Mouse (Mus musculus) layer of hippocampus, adult 2 months (tissue): ENCODE measurements around the gene Slain2. TPM values are rescaled to one million over a fixed set of nuclear protein-coding genes. Genes with fewer than 3 reads are reported as not detected.
A peak's percentile ranks its signal among the peaks of the same experiment; 100 is the strongest.

Experiments
- DNase-seq, 2 experiments: peaks; one replicate each; pipeline ENCODE4 v3.0.0; 2022; ENCODE audit warnings: low spot score in 2 of 2
- H3K27ac ChIP-seq: fragments of 200-600 bp; 2 replicates; pipeline ENCODE4 v1.8.1; 2022
- H3K4me3 ChIP-seq: fragments of 200-600 bp; 2 replicates; pipeline ENCODE4 v1.8.1; 2022; ENCODE audit warnings: mild to moderate bottlenecking
- CTCF ChIP-seq: fragments of 200-600 bp; conservative IDR thresholded peaks from 2 replicates; pipeline ENCODE4 v1.8.1; 2022; ENCODE audit warnings: antibody characterized with exemption, mild to moderate bottlenecking, moderate library complexity
- total RNA-seq, 2 experiments: library from RNA; stranded (reverse); gene quantifications; 2 replicates each; pipeline ENCODE4 v1.2.3; 2021

Gene Slain2
- total RNA-seq, 2 experiments from 2014 or later: 23.3 to 24.0 TPM

DNA sequence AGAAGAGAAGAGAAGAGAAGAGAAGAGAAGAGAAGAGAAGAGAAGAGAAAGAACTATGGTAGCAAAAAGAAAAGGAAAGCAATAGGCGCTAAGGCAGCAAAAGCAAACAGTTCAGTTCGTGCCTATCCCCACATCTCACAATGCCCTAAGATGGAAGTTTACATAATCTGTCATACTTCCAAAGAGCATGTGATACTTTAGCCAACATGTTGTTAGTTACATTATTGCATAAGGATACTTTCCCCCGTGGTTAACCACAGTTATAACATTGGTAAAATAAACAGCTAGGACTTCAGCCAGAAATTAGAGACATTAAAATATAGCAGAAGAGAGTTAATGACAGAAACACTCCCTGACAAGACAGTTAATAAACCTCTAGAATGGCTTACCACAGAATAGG is 30.4 kb upstream of the Slain2 start:
- TF ChIP-seq CTCF: no peak
- Histone ChIP-seq H3K4me3 (no peak overlapping the region), H3K27ac (no peak overlapping the region)
- no peak for DNase-seq

DNA sequence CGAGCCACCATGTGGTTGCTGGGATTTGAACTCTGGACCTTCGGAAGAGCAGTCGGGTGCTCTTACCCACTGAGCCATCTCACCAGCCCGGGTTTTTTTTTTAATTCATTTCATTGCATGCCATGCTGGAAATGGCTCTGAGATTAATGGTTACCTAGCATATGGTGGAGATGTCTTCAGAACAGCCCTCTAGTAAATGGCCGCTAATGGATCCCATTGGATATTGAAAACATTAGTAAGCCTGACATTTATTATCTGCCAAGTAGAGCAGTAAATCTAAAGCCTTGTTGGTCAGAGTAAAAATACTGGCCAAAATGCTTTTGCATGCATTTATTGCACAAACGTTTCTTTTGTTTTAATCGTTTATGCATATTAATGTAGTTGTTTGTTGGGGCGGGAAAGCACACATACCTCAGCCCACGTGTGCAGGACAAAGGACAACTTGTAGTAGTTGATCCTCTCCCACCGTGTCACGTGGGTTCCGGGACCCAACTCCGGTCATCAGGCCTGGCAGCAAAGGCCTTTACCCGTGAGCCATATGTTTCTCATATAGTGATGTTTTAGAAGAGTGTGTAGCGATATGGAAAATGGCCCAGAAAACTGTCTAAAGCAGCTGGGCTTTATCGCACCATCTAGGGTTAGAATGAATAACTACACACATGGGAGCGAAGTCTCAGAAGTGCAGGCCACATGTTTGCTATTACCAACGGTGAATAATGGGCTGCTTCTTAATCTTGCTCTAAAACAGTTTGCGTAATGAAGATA is 27.5 kb upstream of the Slain2 start:
- H3K27ac ChIP-seq: no peak overlapping the region
- no peak for TF ChIP-seq CTCF
- DNase-seq: no peak
- no peak overlapping the region for H3K4me3 ChIP-seq

DNA sequence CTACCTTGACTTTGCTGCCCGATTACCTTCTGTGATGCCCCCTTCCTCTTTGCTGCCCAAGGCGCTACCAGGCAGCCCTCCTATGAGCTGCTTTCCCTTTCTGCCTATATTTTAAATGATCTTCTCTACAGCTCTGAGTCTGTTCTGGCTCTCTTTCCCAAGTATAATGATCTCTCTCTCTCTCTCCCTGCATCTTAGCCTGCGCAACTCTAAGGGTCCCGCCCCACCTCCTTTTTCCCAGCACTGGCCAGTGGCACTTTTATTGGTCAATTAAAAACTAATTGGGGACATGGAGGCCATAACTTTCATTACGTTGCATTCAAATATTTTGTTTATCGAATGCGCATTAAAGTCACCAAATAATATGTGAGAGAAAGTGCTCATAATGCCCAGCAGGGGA is 25.8 kb upstream of the Slain2 start:
- peak; percentile 19 for TF ChIP-seq CTCF
- Histone ChIP-seq H3K4me3 (no peak overlapping the region), H3K27ac (no peak overlapping the region)
- DNase-seq: no peak

DNA sequence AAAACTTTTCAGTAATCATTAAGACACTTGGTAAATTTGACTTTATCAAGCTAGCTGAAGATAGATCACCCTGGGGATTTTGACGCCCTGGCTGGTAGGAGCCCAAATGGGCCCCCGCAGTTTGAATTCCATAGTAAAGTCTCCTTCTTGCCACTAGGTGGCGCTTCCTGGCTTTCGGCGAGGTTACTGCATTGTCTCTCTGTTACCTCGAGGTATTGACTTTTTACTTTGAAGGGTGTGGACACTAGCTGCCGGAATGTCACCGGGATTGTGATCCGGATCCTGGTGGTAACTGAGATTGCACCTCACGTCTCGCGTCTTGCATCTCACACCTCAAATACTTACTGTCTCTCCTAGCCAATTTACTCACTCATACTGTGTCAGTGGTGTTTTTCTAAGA is 22.6 kb upstream of the Slain2 start:
- peak in 1 of 2 experiments; percentile 58 for DNase-seq
- no peak overlapping the region for H3K4me3 ChIP-seq
- H3K27ac ChIP-seq: no peak overlapping the region
- TF ChIP-seq CTCF: peak; percentile 93

DNA sequence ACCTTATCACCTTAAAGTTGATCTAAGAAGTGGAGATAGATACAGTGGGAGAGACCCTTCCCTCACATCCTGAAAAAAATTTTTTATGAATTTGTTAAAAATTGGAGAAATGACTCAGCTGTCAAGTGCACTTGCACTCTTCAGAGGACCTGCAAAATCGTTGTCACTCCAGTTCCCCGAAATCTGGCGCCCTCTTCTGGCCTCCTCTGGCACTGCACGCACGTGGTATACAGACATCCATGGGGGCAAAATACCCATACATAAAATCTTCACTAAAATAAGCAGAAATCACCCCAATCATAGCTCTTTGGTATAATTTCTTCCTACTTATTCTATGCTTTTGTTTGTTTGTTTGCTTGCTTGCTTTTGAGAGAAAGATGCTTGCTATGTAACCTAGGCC is 20.1 kb upstream of the Slain2 start:
- Histone ChIP-seq H3K4me3 (no peak overlapping the region), H3K27ac (no peak overlapping the region)
- TF ChIP-seq CTCF: peak; percentile 65
- no peak for DNase-seq

DNA sequence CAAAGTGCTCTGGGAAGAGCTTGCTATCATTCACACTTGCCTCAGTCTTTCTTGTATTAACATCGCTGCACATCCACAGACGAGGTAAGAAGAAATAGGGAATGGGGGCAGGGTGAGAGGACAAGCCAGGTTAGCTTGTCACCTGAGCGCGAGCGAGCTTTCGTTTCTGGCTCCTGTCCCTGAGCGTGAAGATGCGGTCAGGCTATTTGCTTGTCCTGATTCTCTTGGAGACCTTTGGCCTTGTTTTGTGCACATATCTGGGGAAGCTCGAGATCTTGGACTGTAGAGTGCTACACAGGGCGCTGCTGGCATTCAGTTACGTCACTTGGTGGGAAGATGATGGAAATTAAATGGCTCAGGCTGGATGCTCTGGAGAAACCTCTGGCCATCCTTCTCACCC is 18.8 kb upstream of the Slain2 start:
- DNase-seq: no peak
- no peak overlapping the region for H3K27ac ChIP-seq
- no peak for TF ChIP-seq CTCF

DNA sequence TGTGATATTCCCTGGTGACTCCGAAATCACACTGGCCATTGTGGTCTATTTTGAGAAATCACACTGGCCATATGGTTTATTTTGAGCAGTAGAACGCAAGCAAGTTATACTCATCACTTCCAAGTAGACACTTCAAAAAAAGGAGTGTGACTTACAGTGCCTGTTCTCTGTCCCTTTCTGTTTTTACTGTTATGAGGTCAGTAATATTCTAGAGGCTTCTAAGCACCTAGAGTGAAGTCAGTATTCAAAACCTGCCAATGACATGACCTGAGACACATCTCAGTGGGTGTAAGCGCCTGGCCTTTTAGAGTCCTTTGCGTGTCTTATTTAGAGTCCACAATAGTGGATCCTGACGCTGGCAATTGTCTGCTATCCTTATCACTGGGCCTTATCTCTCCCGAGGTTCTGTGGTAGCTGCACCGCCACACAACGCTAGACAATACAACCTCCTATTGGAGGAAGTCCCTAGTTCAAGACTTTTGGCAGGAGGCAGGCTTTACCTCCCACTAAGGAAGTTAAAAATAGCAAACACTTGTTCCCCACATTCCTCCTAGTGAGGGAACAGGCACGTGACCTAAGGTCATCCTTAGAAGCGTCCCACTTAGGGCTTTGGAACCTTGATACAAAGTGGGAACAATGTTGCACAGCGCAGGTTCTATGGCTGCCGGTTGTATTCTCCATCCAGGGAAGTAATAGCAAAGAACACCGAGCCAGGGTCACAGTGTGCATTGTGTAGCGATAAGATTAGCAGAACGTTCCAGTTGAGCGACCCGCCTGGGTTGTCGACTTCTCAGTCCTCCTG is 17.4 kb upstream of the Slain2 start:
- Histone ChIP-seq H3K4me3 (no peak overlapping the region), H3K27ac (no peak overlapping the region)
- no peak for TF ChIP-seq CTCF
- no peak for DNase-seq

More for the DNA sequence above, 18.8 kb upstream of the Slain2 start:
- H3K4me3 ChIP-seq: no peak overlapping the region

DNA sequence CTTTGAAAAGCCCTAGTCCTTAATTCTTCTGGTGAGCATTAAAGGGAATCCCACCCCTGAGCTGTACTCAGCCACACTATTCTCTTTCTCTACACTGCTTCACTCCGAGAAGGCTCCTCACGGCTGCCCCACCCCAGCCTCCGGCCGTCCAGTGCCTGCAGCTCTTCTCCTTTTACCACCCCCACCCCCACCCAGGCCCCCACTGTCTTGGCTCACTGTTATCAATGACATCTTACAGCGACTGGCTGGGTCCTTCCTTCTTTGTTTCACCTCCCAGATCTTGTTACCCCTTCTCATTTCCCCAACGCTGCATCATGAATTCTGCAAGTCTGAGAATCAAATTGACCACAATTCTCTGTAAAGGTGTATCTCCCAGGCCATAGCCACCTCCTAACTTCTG is 16.1 kb upstream of the Slain2 start:
- no peak for DNase-seq
- TF ChIP-seq CTCF: no peak
- H3K27ac ChIP-seq: no peak overlapping the region
- no peak overlapping the region for H3K4me3 ChIP-seq

DNA sequence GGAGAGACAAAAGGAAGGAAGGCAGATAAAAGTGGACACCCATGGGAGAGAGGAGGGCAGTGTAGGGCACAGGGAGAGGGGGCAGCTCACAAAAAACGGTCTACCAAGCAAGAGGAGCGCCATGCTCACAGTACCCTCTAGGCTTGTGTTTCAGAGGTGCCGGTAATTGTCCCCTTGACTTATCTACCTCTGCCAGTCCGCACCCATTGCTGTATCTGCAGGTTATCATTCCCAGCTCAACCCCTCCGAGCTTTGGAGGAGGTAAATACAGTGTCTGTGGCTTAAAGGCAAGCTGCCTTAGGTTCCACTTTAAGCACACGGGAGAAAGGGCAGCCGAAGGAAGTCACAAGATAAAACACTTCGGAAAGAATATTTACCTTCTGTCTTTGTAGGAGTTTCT is 14.8 kb upstream of the Slain2 start:
- H3K4me3 ChIP-seq: no peak overlapping the region
- no peak overlapping the region for H3K27ac ChIP-seq
- DNase-seq: no peak
- TF ChIP-seq CTCF: no peak

DNA sequence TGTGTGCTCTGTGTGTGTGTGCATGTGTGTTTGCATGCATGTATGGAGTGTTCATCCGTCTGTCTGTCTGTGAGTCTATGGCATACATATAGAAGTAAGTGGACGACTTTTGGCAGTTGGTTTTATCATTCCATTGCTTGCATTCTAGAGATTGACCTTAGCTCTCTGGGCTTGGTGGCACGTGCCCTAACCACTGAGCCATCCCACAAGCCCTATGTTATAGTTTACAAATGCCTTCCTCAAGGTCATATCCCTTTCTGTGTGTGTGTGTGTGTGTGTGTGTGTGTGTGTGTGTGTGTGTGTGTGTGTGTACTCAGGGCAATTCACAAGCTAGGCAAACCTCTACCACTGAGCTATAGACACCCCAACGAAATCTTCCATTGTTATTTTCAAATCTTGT is 12.2 kb upstream of the Slain2 start:
- no peak for TF ChIP-seq CTCF
- Histone ChIP-seq H3K27ac (no peak overlapping the region), H3K4me3 (no peak overlapping the region)
- no peak for DNase-seq

DNA sequence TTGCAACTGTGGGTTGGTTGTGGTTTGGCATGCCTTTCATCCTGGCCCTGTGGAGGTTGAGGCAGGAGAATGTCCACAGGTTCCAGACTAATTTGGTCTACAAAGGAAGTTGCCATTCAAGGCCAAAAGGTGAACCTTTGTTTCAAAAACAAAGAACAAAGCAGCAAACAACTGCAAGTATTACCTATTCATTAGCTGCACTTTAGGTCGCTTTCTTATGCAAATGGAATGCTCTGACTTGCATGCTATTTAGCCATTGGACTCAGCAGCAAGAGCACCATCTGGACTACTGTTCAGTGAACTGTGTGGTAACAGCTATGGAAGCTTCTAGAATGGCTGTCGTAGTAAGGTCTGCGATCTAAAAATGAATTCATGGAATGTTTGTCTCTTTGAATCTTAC is 11.8 kb upstream of the Slain2 start:
- no peak overlapping the region for H3K27ac ChIP-seq
- TF ChIP-seq CTCF: no peak
- no peak for DNase-seq
- H3K4me3 ChIP-seq: no peak overlapping the region

DNA sequence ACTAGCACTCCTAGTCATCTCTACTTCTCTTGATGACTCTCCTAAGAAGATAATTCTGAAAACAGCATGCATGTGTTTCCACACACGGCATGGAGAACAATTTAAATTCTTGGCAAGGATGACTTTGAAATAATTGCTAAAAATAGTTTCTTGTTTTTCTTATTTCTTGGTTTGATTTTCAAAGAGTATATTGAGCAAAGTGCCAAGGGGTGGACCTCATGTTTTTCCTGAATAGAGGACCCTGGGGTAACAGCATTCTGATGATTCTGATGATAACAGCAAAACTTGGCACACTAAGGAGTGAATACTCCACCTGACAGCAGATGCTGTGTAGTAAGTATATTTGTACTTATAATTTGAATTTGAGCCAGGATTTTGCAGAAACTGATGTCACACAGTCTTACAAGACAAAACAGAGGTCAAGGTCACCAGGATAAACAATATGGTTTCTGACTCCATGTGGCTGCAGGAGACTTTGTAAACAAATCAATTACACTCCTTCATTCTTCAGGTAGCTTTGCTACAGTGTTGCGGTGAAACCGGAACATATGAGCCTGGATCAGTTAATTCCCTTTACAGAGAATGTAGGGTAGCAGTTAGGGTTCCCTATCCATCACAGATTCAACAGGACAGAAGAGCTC is 11.1 kb upstream of the Slain2 start:
- no peak for DNase-seq
- H3K27ac ChIP-seq: no peak overlapping the region
- TF ChIP-seq CTCF: no peak
- no peak overlapping the region for H3K4me3 ChIP-seq
